Mouse (Mus musculus) bone marrow macrophage, adult 2 months (primary cell): ENCODE data around the gene Ubb.

Experiments used
- CTCF ChIP-seq: IDR thresholded peaks from 2 replicates; pipeline ENCODE4 v1.5.1; 2012; ENCODE audit warnings: low read depth, mild to moderate bottlenecking, low read length, moderate library complexity
- POLR2A ChIP-seq: IDR thresholded peaks from 2 replicates; pipeline ENCODE4 v1.6.1; 2012; ENCODE audit warnings: mild to moderate bottlenecking, low read depth, low read length, borderline replicate concordance

- TF ChIP-seq CTCF, result no peak
- TF ChIP-seq POLR2A, result no peak
Measured at GRCm38 (mm10) chr11:62560463-62561016, 9.6 kb downstream of the Ubb start.
